Mouse (Mus musculus) megakaryocyte-erythroid progenitor cell, adult 5-6 weeks (primary cell): ENCODE measurements around the gene Lmf2. TPM values are rescaled to one million over a fixed set of nuclear protein-coding genes. Genes with fewer than 3 reads are reported as not detected.

Experiments
- ATAC-seq: replicated peaks from 2 replicates; pipeline ENCODE4 v1.8.0; 2016; ENCODE audit warnings: mild to moderate bottlenecking, inconsistent platforms; ENCODE audit not compliant: severe bottlenecking, poor library complexity, low FRiP score, low TSS enrichment
- total RNA-seq, 2 experiments: library from RNA; stranded (forward) in 1 of 2; stranded (reverse) in 1 of 2; fragments of 200-1000, 215-1000 nt in 1 of 2; fragments of >200 nt in 1 of 2; fragmentation: Nextera tagmentation in 1 of 2; gene quantifications; 2 replicates each; pipeline ENCODE4 v1.2.3; 2014 to 2017

Gene Lmf2
- total RNA-seq, 2 experiments from 2014 or later = 8.2 to 38.1 TPM

- ATAC-seq = peak; percentile 71
Observed at GRCm38 (mm10) chr15:89373027-89373761, 17.7 kb upstream of the Lmf2 start.

- no peak for ATAC-seq
Observed at GRCm38 (mm10) chr15:89372536-89372935, 17.1 kb upstream of the Lmf2 start.

- no peak for ATAC-seq
Observed at GRCm38 (mm10) chr15:89372068-89372467, 16.6 kb upstream of the Lmf2 start.

GRCm38 (mm10) chr15:89365141-89365551 lies 9.7 kb upstream of the Lmf2 start:
- no peak for ATAC-seq

- no peak for ATAC-seq
Observed at GRCm38 (mm10) chr15:89363051-89363450, 7.6 kb upstream of the Lmf2 start.

- ATAC-seq = no peak
Observed at GRCm38 (mm10) chr15:89358784-89359183, 3.3 kb upstream of the Lmf2 start.

- peak; percentile 56 for ATAC-seq
Observed at GRCm38 (mm10) chr15:89356372-89356771, 913 bp upstream of the Lmf2 start.

- no peak for ATAC-seq
Observed at GRCm38 (mm10) chr15:89354455-89354854, 1.0 kb downstream of the Lmf2 start.

- ATAC-seq = no peak
Observed at GRCm38 (mm10) chr15:89353837-89354236, 1.6 kb downstream of the Lmf2 start.

GRCm38 (mm10) chr15:89352795-89353194 lies 2.7 kb downstream of the Lmf2 start:
- no peak for ATAC-seq

- ATAC-seq = no peak
Observed at GRCm38 (mm10) chr15:89352054-89352453, 3.4 kb downstream of the Lmf2 start.

GRCm38 (mm10) chr15:89351302-89351701 lies 4.2 kb downstream of the Lmf2 start:
- ATAC-seq = no peak

GRCm38 (mm10) chr15:89350447-89350846 lies 5.0 kb downstream of the Lmf2 start:
- ATAC-seq = no peak

- no peak for ATAC-seq
Observed at GRCm38 (mm10) chr15:89343325-89343724, 12.1 kb downstream of the Lmf2 start.

- ATAC-seq = no peak
Observed at GRCm38 (mm10) chr15:89341678-89342077, 13.8 kb downstream of the Lmf2 start.

GRCm38 (mm10) chr15:89340136-89340535 lies 15.3 kb downstream of the Lmf2 start:
- no peak for ATAC-seq

- ATAC-seq = no peak
Observed at GRCm38 (mm10) chr15:89339696-89340095, 15.8 kb downstream of the Lmf2 start.

GRCm38 (mm10) chr15:89336422-89336821 lies 19.0 kb downstream of the Lmf2 start:
- ATAC-seq = no peak

- no peak for ATAC-seq
Observed at GRCm38 (mm10) chr15:89334774-89335537, 20.5 kb downstream of the Lmf2 start.

- no peak for ATAC-seq
Observed at GRCm38 (mm10) chr15:89334271-89334670, 21.2 kb downstream of the Lmf2 start, which contains the start of gene Miox. Gene Miox, plus strand, starts transcription at chr15:89334398.

- no peak for ATAC-seq
Observed at GRCm38 (mm10) chr15:89326441-89326840, 29.0 kb downstream of the Lmf2 start.
